Mouse (Mus musculus) hindbrain, embryonic 10.5 days (tissue): ENCODE data around the gene Synj2. TPM values are rescaled to one million over a fixed set of nuclear protein-coding genes. Genes with fewer than 3 reads are reported as not detected.

ENCODE experiments used
- DNase-seq: peaks from one replicate; pipeline ENCODE4 v3.0.0-alpha.2; 2017; ENCODE audit warnings: low spot score
- H3K27ac ChIP-seq: fragments of 300-500 bp; sonication (generic); 2 replicates; pipeline ENCODE4 v1.5.1; 2016; ENCODE audit warnings: mild to moderate bottlenecking, moderate library complexity
- H3K27me3 ChIP-seq: fragments of 300-500 bp; sonication (generic); 2 replicates; pipeline ENCODE4 v1.6.1; 2016; ENCODE audit warnings: mild to moderate bottlenecking; ENCODE audit not compliant: poor library complexity, insufficient read depth, severe bottlenecking
- H3K36me3 ChIP-seq: fragments of 300-500 bp; sonication (generic); 2 replicates; pipeline ENCODE4 v1.6.1; 2016; ENCODE audit warnings: mild to moderate bottlenecking, moderate library complexity
- H3K4me1 ChIP-seq: fragments of 300-500 bp; sonication (generic); replicated peaks from 2 replicates; pipeline ENCODE4 v1.6.1; 2016; ENCODE audit warnings: mild to moderate bottlenecking
- H3K4me3 ChIP-seq: fragments of 300-500 bp; sonication (generic); 2 replicates; pipeline ENCODE4 v1.5.1; 2016; ENCODE audit warnings: mild to moderate bottlenecking, moderate library complexity
- H3K9me3 ChIP-seq: fragments of 300-500 bp; sonication (generic); 2 replicates; pipeline ENCODE4 v1.6.1; 2016; ENCODE audit warnings: mild to moderate bottlenecking, moderate library complexity
- WGBS: fragments of 180-500 bp; shearing (Covaris S2); methylation state at CpG from one replicate; pipeline ENCODE4 v1.1.7; 2016; 5-methylcytosine and 5-hydroxymethylcytosine counted together
- polyA plus RNA-seq: library from polyadenylated mRNA; unstranded; fragments of >200 nt; fragmentation: Nextera tagmentation; extraction: Ambion mirVana; gene quantifications from 2 replicates; pipeline ENCODE4 v1.2.1, GENCODE M21; 2016

The Synj2 gene
- polyA plus RNA-seq, 1 experiment from 2014 or later = 1.6 TPM

GRCm38 (mm10) chr17:5997380-5998234 is 56.5 kb downstream of the Synj2 start:
- peaks cover 3% of the 10 kb centered on the region; the same call in 1 of the 2 replicates for H3K27me3 ChIP-seq
- no peaks in the 10 kb centered on the region for H3K36me3 ChIP-seq
- peaks cover 15% of the 10 kb centered on the region; the same call in 1 of the 2 replicates for H3K4me1 ChIP-seq
- 82% methylated on average over 16 of the region's 16 CpGs for WGBS
- H3K4me3 ChIP-seq = no peak overlapping the region
- DNase-seq = no peak
- H3K9me3 ChIP-seq = no peaks in the 10 kb centered on the region
- no peak overlapping the region for H3K27ac ChIP-seq

- H3K27ac ChIP-seq = no peak overlapping the region
- H3K4me1 ChIP-seq = peaks cover 11% of the 10 kb centered on the region; the same call in 1 of the 2 replicates
- no peak for DNase-seq
- H3K4me3 ChIP-seq = no peak overlapping the region
- no peaks in the 10 kb centered on the region for H3K9me3 ChIP-seq
- H3K36me3 ChIP-seq = no peaks in the 10 kb centered on the region
- H3K27me3 ChIP-seq = peaks cover 3% of the 10 kb centered on the region; the same call in 1 of the 2 replicates
Measured at GRCm38 (mm10) chr17:5998235-5998500, 57.1 kb downstream of the Synj2 start.

- peaks cover 3% of the 10 kb centered on the region; the same call in 1 of the 2 replicates for H3K27me3 ChIP-seq
- no peaks in the 10 kb centered on the region for H3K9me3 ChIP-seq
- H3K27ac ChIP-seq = no peak overlapping the region
- no peak overlapping the region for H3K4me3 ChIP-seq
- 0 out of 2 replicates have a peak, but pooled peaks cover 9% of the 10 kb centered on the region for H3K4me1 ChIP-seq
- WGBS = 81% methylated on average over 5 of the region's 5 CpGs
- DNase-seq = no peak
- no peaks in the 10 kb centered on the region for H3K36me3 ChIP-seq
Measured at GRCm38 (mm10) chr17:5999039-5999543, 58.0 kb downstream of the Synj2 start.

GRCm38 (mm10) chr17:6000864-6001319 is 59.8 kb downstream of the Synj2 start:
- Histone ChIP-seq H3K4me1 (peaks cover 19% of the 10 kb centered on the region), H3K4me3 (no peak overlapping the region), H3K27me3 (0 out of 2 replicates have a peak, but pooled peaks cover 3% of the 10 kb centered on the region), H3K9me3 (no peaks in the 10 kb centered on the region), H3K27ac (no peak overlapping the region), H3K36me3 (no peaks in the 10 kb centered on the region)
- DNase-seq = no peak
- WGBS = 89% methylated on average over 8 of the region's 8 CpGs

- Histone ChIP-seq H3K36me3 (no peaks in the 10 kb centered on the region), H3K4me3 (no peak overlapping the region), H3K27me3 (0 out of 2 replicates have a peak, but pooled peaks cover 3% of the 10 kb centered on the region), H3K27ac (no peak overlapping the region), H3K9me3 (no peaks in the 10 kb centered on the region), H3K4me1 (peaks cover 24% of the 10 kb centered on the region)
- DNase-seq = no peak
- 85% methylated on average over 6 of the region's 6 CpGs for WGBS
Measured at GRCm38 (mm10) chr17:6001389-6001788, 60.3 kb downstream of the Synj2 start.

DNA sequence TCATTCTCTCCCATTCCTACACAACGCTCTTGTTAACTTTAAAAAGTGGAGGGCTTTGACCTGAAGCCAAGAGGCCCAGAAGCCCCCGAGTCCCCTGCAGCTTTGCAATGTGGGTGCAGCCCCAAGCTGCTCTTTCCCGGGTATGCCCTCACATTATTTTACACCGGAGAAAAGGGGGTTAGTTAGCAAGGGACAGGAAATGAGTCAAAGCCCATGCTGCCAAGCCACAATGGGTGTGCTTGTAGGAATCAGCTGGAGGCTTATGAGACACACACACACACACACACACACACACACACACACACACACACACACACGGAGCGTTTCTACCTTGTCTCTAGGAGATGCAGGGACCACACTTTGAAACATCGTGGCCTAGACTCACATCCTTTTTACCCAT is 60.8 kb downstream of the Synj2 start:
- peaks cover 22% of the 10 kb centered on the region for H3K4me1 ChIP-seq
- no peak for DNase-seq
- no peaks in the 10 kb centered on the region for H3K9me3 ChIP-seq
- H3K27me3 ChIP-seq = 0 out of 2 replicates have a peak, but pooled peaks cover 3% of the 10 kb centered on the region
- H3K4me3 ChIP-seq = no peak overlapping the region
- no peaks in the 10 kb centered on the region for H3K36me3 ChIP-seq
- H3K27ac ChIP-seq = no peak overlapping the region
- 88% methylated on average over 7 of the region's 7 CpGs for WGBS

DNA sequence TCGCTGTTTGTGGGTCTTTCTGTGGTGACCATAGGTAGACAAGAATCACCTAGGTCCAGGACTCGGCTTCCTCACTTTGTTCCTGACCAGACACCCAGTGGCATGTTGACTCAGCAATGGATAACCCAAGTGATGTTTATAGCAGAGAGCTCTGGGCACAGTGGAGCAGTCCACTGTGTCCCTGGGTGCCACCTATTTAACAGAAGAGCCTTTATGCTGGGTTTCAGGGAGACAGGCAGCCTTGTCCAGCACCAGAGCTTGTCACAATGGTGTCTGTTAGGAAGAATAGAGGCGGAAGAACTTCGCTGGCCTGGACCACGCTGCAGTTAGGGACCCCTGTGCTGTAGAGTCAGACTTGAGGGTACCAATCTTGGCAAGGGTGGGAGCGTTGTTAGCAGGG is 61.5 kb downstream of the Synj2 start:
- WGBS = 94% methylated on average over 6 of the region's 6 CpGs
- H3K36me3 ChIP-seq = no peaks in the 10 kb centered on the region
- H3K27ac ChIP-seq = no peak overlapping the region
- no peak for DNase-seq
- 0 out of 2 replicates have a peak, but pooled peaks cover 3% of the 10 kb centered on the region for H3K27me3 ChIP-seq
- peaks cover 22% of the 10 kb centered on the region for H3K4me1 ChIP-seq
- no peaks in the 10 kb centered on the region for H3K9me3 ChIP-seq
- no peak overlapping the region for H3K4me3 ChIP-seq

GRCm38 (mm10) chr17:6003661-6004060 is 62.6 kb downstream of the Synj2 start:
- DNase-seq = no peak
- no peak overlapping the region for H3K27ac ChIP-seq
- no peak overlapping the region for H3K4me3 ChIP-seq
- WGBS = 91% methylated on average over 6 of the region's 6 CpGs
- H3K4me1 ChIP-seq = peaks cover 22% of the 10 kb centered on the region
- H3K36me3 ChIP-seq = no peaks in the 10 kb centered on the region
- no peaks in the 10 kb centered on the region for H3K9me3 ChIP-seq
- 0 out of 2 replicates have a peak, but pooled peaks cover 3% of the 10 kb centered on the region for H3K27me3 ChIP-seq

- Histone ChIP-seq H3K27ac (no peak overlapping the region), H3K4me3 (peak overlapping the region; percentile 26)
- no peak for DNase-seq
Measured at GRCm38 (mm10) chr17:6005246-6005637, 64.2 kb downstream of the Synj2 start.

GRCm38 (mm10) chr17:6005638-6006471 is 64.8 kb downstream of the Synj2 start:
- Histone ChIP-seq H3K36me3 (no peaks in the 10 kb centered on the region), H3K9me3 (no peaks in the 10 kb centered on the region), H3K4me1 (peaks cover 22% of the 10 kb centered on the region), H3K4me3 (peak overlapping the region; percentile 26), H3K27ac (no peak overlapping the region), H3K27me3 (0 out of 2 replicates have a peak, but pooled peaks cover 3% of the 10 kb centered on the region)
- 35% methylated on average over 14 of the region's 14 CpGs for WGBS
- DNase-seq = no peak

More at GRCm38 (mm10) chr17:6005246-6005637, 64.2 kb downstream of the Synj2 start:
- H3K36me3 ChIP-seq = no peaks in the 10 kb centered on the region
- H3K9me3 ChIP-seq = no peaks in the 10 kb centered on the region
- H3K27me3 ChIP-seq = 0 out of 2 replicates have a peak, but pooled peaks cover 3% of the 10 kb centered on the region
- 9% methylated on average over 14 of the region's 14 CpGs for WGBS
- peaks cover 22% of the 10 kb centered on the region for H3K4me1 ChIP-seq

DNA sequence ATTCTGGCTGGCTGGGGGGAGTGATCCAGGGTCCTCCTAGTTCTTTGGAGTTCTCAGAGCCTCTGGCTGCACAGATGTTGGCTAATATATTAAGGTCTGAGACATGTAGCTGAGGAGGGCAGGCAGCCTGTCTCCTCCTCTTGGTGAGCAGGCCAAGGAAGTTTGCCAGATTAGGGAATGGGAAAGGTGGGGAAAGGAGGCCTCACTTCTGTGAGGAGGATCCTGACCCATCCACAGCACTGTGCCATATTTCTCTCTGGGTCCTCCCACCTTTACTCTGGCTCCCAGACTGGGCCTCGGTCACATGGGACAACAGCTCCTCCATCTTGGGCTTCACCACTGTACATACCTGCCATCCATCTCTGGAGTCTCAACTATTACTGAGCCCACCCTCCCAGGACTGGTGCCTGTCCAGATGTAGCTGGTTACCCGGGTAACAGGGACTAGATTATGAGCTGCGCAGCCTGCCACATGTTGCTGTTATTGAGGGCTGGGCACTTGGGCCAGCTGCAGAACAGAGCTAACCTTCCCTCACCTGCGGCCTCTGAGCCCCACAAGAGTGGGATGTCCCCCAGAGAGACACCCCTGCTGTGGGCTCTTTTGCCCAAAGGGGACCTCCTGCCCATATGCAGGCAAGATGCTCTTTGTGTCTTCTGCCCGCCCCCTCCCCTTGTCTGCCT is 66.2 kb downstream of the Synj2 start:
- Histone ChIP-seq H3K36me3 (no peaks in the 10 kb centered on the region), H3K4me1 (peaks cover 17% of the 10 kb centered on the region), H3K27me3 (0 out of 2 replicates have a peak, but pooled peaks cover 3% of the 10 kb centered on the region), H3K27ac (no peak overlapping the region), H3K4me3 (no peak overlapping the region), H3K9me3 (no peaks in the 10 kb centered on the region)
- DNase-seq = no peak
- 80% methylated on average over 5 of the region's 5 CpGs for WGBS

DNA sequence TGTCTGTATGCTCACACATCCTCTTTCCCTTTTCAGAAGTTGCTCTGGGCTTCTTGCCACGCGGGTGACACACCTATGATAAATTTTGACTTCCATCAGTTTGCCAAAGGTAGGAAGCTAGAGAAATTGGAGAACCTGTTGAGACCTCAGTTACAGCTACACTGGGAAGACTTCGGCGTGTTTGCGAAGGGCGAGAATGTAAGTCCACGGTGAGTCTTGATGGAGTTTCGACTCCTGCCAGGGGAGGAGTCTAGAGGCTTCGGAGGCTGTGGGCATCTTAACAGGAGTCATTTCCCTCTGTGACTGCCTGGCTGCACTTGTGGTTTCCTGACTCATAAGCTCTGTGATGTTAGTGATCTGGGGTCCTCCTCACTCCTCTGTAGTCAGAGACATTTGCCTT is 66.8 kb downstream of the Synj2 start:
- Histone ChIP-seq H3K27ac (no peak overlapping the region), H3K4me1 (peaks cover 17% of the 10 kb centered on the region), H3K9me3 (no peaks in the 10 kb centered on the region), H3K27me3 (no peaks in the 10 kb centered on the region), H3K4me3 (no peak overlapping the region), H3K36me3 (no peaks in the 10 kb centered on the region)
- WGBS = 91% methylated on average over 9 of the region's 9 CpGs
- no peak for DNase-seq
